Mouse (Mus musculus): Measurements from ENCODE around the gene Tatdn2. TPM values are rescaled to one million over a fixed set of nuclear protein-coding genes. Genes with fewer than 3 reads are reported as not detected.

Tatdn2 gene
- polyA plus RNA-seq (2015; fragmentation: Nextera tagmentation; extraction: Ambion mirVana): 0.91 and 1.3 TPM in 2 replicates

- H3K4me1 ChIP-seq: peaks cover 31% of the 10 kb centered on the region
- peaks cover 23% of the 10 kb centered on the region for H3K36me3 ChIP-seq
- WGBS: 0% methylated on average over 53 of the region's 58 CpGs
- H3K9me3 ChIP-seq: no peaks in the 10 kb centered on the region
- H3K4me3 ChIP-seq: peak within 1 kb of the TSS; percentile 93
- peak within 1 kb of the TSS; percentile 97 for H3K4me2 ChIP-seq (replicated peaks)
- H3K27me3 ChIP-seq: no peaks in the 10 kb centered on the region
- peak; percentile 99 for ATAC-seq (ENCODE audit: low FRiP score, low read depth)
- H3K9ac ChIP-seq: peak within 1 kb of the TSS; percentile 88
- peak within 1 kb of the TSS; percentile 84 for H3K27ac ChIP-seq
These were observed at the start of gene Tatdn2 for GRCm38 (mm10) chr6:113696582-113697221. Tatdn2 (plus strand) TSS chr6:113697050.

GRCm38 (mm10) chr6:113649346-113650196 lies 47.3 kb upstream of the Tatdn2 start:
- no peak for ATAC-seq (ENCODE audit: low FRiP score, low read depth)
- no peaks in the 10 kb centered on the region for H3K36me3 ChIP-seq
- 82% methylated on average over 7 of the region's 7 CpGs for WGBS
- no peaks in the 10 kb centered on the region for H3K27me3 ChIP-seq
- no peak overlapping the region for H3K4me2 ChIP-seq (replicated peaks)
- no peak overlapping the region for H3K4me3 ChIP-seq
- H3K9ac ChIP-seq: no peak overlapping the region
- no peak overlapping the region for H3K27ac ChIP-seq
- H3K9me3 ChIP-seq: no peaks in the 10 kb centered on the region
- H3K4me1 ChIP-seq: no peaks in the 10 kb centered on the region

- 66% methylated on average over 4 of the region's 4 CpGs for WGBS
- no peaks in the 10 kb centered on the region for H3K4me1 ChIP-seq
- H3K27me3 ChIP-seq: no peaks in the 10 kb centered on the region
- H3K9ac ChIP-seq: no peak overlapping the region
- no peaks in the 10 kb centered on the region for H3K9me3 ChIP-seq
- H3K27ac ChIP-seq: no peak overlapping the region
- no peak overlapping the region for H3K4me2 ChIP-seq (replicated peaks)
- no peak for ATAC-seq (ENCODE audit: low FRiP score, low read depth)
- H3K4me3 ChIP-seq: no peak overlapping the region
- H3K36me3 ChIP-seq: no peaks in the 10 kb centered on the region
These were observed 46.6 kb upstream of the Tatdn2 start for GRCm38 (mm10) chr6:113650197-113650640.

- Histone ChIP-seq H3K4me1 (no peaks in the 10 kb centered on the region), H3K27ac (no peak overlapping the region), H3K27me3 (no peaks in the 10 kb centered on the region), H3K4me3 (no peak overlapping the region), H3K4me2 (replicated peaks) (no peak overlapping the region), H3K9ac (no peak overlapping the region), H3K9me3 (no peaks in the 10 kb centered on the region; the same call in 1 of the 2 replicates), H3K36me3 (no peaks in the 10 kb centered on the region)
- 51% methylated on average over 3 of the region's 3 CpGs for WGBS
- ATAC-seq (ENCODE audit: low FRiP score, low read depth): no peak
These were observed 45.2 kb upstream of the Tatdn2 start for GRCm38 (mm10) chr6:113651626-113652025.

GRCm38 (mm10) chr6:113653551-113653950 lies 43.3 kb upstream of the Tatdn2 start:
- no peak for ATAC-seq (ENCODE audit: low FRiP score, low read depth)
- Histone ChIP-seq H3K9ac (no peak overlapping the region), H3K4me1 (no peaks in the 10 kb centered on the region), H3K4me3 (no peak overlapping the region), H3K27ac (no peak overlapping the region), H3K27me3 (no peaks in the 10 kb centered on the region), H3K9me3 (no peaks in the 10 kb centered on the region; the same call in 1 of the 2 replicates), H3K4me2 (replicated peaks) (no peak overlapping the region), H3K36me3 (no peaks in the 10 kb centered on the region)
- 91% methylated on average over 7 of the region's 7 CpGs for WGBS

- ATAC-seq (ENCODE audit: low FRiP score, low read depth): no peak
- Histone ChIP-seq H3K4me2 (replicated peaks) (no peak overlapping the region), H3K36me3 (no peaks in the 10 kb centered on the region)
These were observed 42.7 kb upstream of the Tatdn2 start for GRCm38 (mm10) chr6:113654102-113654501.

GRCm38 (mm10) chr6:113654753-113655397 lies 42.0 kb upstream of the Tatdn2 start:
- ATAC-seq (ENCODE audit: low FRiP score, low read depth): no peak
- Histone ChIP-seq H3K4me3 (no peak overlapping the region), H3K36me3 (no peaks in the 10 kb centered on the region), H3K27ac (no peak overlapping the region), H3K27me3 (no peaks in the 10 kb centered on the region), H3K9ac (no peak overlapping the region), H3K4me1 (no peaks in the 10 kb centered on the region), H3K9me3 (no peaks in the 10 kb centered on the region; the same call in 1 of the 2 replicates), H3K4me2 (replicated peaks) (no peak overlapping the region)
- WGBS: 49% methylated on average over 16 of the region's 16 CpGs

More at GRCm38 (mm10) chr6:113654102-113654501, 42.7 kb upstream of the Tatdn2 start:
- Histone ChIP-seq H3K27ac (no peak overlapping the region), H3K4me3 (no peak overlapping the region), H3K9ac (no peak overlapping the region), H3K4me1 (no peaks in the 10 kb centered on the region), H3K9me3 (no peaks in the 10 kb centered on the region; the same call in 1 of the 2 replicates), H3K27me3 (no peaks in the 10 kb centered on the region)
- WGBS: 75% methylated on average over 8 of the region's 8 CpGs

GRCm38 (mm10) chr6:113655475-113655874 lies 41.4 kb upstream of the Tatdn2 start:
- H3K36me3 ChIP-seq: no peaks in the 10 kb centered on the region
- no peak for ATAC-seq (ENCODE audit: low FRiP score, low read depth)
- H3K4me1 ChIP-seq: no peaks in the 10 kb centered on the region
- 88% methylated on average over 3 of the region's 3 CpGs for WGBS
- H3K9me3 ChIP-seq: no peaks in the 10 kb centered on the region; the same call in 1 of the 2 replicates
- no peak overlapping the region for H3K9ac ChIP-seq
- no peaks in the 10 kb centered on the region for H3K27me3 ChIP-seq
- H3K4me3 ChIP-seq: no peak overlapping the region
- no peak overlapping the region for H3K27ac ChIP-seq
- H3K4me2 ChIP-seq (replicated peaks): no peak overlapping the region

GRCm38 (mm10) chr6:113656847-113657246 lies 40.0 kb upstream of the Tatdn2 start:
- 84% methylated on average over 6 of the region's 6 CpGs for WGBS
- no peak for ATAC-seq (ENCODE audit: low FRiP score, low read depth)
- H3K27ac ChIP-seq: no peak overlapping the region

GRCm38 (mm10) chr6:113658226-113658625 lies 38.6 kb upstream of the Tatdn2 start:
- no peak overlapping the region for H3K4me3 ChIP-seq
- no peak for ATAC-seq (ENCODE audit: low FRiP score, low read depth)
- no peak overlapping the region; the same call in 1 of the 2 replicates for H3K27ac ChIP-seq
- no peaks in the 10 kb centered on the region for H3K36me3 ChIP-seq
- no peaks in the 10 kb centered on the region for H3K27me3 ChIP-seq
- peaks cover 5% of the 10 kb centered on the region; the same call in 1 of the 2 replicates for H3K4me1 ChIP-seq
- H3K9ac ChIP-seq: no peak overlapping the region
- H3K9me3 ChIP-seq: no peaks in the 10 kb centered on the region; the same call in 1 of the 2 replicates
- WGBS: 67% methylated on average over 3 of the region's 3 CpGs
- H3K4me2 ChIP-seq (replicated peaks): no peak overlapping the region

More at GRCm38 (mm10) chr6:113656847-113657246, 40.0 kb upstream of the Tatdn2 start:
- Histone ChIP-seq H3K9me3 (no peaks in the 10 kb centered on the region; the same call in 1 of the 2 replicates), H3K27me3 (no peaks in the 10 kb centered on the region), H3K4me2 (replicated peaks) (no peak overlapping the region), H3K4me1 (peaks cover 5% of the 10 kb centered on the region; the same call in 1 of the 2 replicates), H3K9ac (no peak overlapping the region), H3K36me3 (no peaks in the 10 kb centered on the region), H3K4me3 (no peak overlapping the region)

GRCm38 (mm10) chr6:113659648-113660491 lies 37.0 kb upstream of the Tatdn2 start:
- Histone ChIP-seq H3K4me3 (no peak overlapping the region), H3K27ac (no peak overlapping the region), H3K9ac (no peak overlapping the region), H3K4me1 (peaks cover 5% of the 10 kb centered on the region; the same call in 1 of the 2 replicates), H3K4me2 (replicated peaks) (no peak overlapping the region), H3K36me3 (no peaks in the 10 kb centered on the region), H3K27me3 (no peaks in the 10 kb centered on the region), H3K9me3 (no peaks in the 10 kb centered on the region; the same call in 1 of the 2 replicates)
- 69% methylated on average over 8 of the region's 8 CpGs for WGBS
- ATAC-seq (ENCODE audit: low FRiP score, low read depth): no peak
